Mouse (Mus musculus) kidney, embryonic 14.5 days (tissue): ENCODE results near the gene Tagln2. TPM values are rescaled to one million over a fixed set of nuclear protein-coding genes. Genes with fewer than 3 reads are reported as not detected.

ENCODE experiments used
- ATAC-seq: fragments of 200-750 bp; cut with Nextera tagmentation; 2 replicates; pipeline ENCODE4 v1.8.0; 2017; ENCODE audit warnings: moderate number of reproducible peaks, mild to moderate bottlenecking, moderate TSS enrichment, moderate library complexity; ENCODE audit not compliant: low FRiP score, low TSS enrichment
- H3K27ac ChIP-seq: fragments of 300-500 bp; sonication (generic); 2 replicates; pipeline ENCODE4 v1.5.1; 2014; ENCODE audit warnings: low read depth, mild to moderate bottlenecking, low read length, moderate library complexity, mixed read lengths
- H3K27me3 ChIP-seq: fragments of 300-500 bp; sonication (generic); 2 replicates; pipeline ENCODE4 v1.6.1; 2014; ENCODE audit warnings: mild to moderate bottlenecking, low read length; ENCODE audit not compliant: control insufficient read depth, insufficient read depth
- H3K36me3 ChIP-seq: fragments of 300-500 bp; sonication (generic); 2 replicates; pipeline ENCODE4 v1.6.1; 2014; ENCODE audit warnings: low read length, mixed read lengths; ENCODE audit not compliant: control insufficient read depth, insufficient read depth
- H3K4me1 ChIP-seq: fragments of 300-500 bp; sonication (generic); 2 replicates; pipeline ENCODE4 v1.6.1; 2014; ENCODE audit warnings: low read length, mixed read lengths; ENCODE audit not compliant: control insufficient read depth, insufficient read depth
- H3K4me2 ChIP-seq: fragments of 300-500 bp; sonication (generic); replicated peaks from 2 replicates; pipeline ENCODE4 v1.6.1; 2014; ENCODE audit warnings: low read depth, mild to moderate bottlenecking, low read length
- H3K4me3 ChIP-seq: fragments of 300-500 bp; sonication (generic); 2 replicates; pipeline ENCODE4 v1.5.1; 2014; ENCODE audit warnings: mild to moderate bottlenecking, low read length
- H3K9ac ChIP-seq: fragments of 300-500 bp; sonication (generic); 2 replicates; pipeline ENCODE4 v1.6.1; 2014; ENCODE audit warnings: low read depth, mild to moderate bottlenecking, low read length, moderate library complexity
- H3K9me3 ChIP-seq: fragments of 300-500 bp; sonication (generic); 2 replicates; pipeline ENCODE4 v1.6.1; 2016; ENCODE audit warnings: low read length; ENCODE audit not compliant: control insufficient read depth
- WGBS: fragments of 180-500 bp; shearing (Covaris S2); extraction: QIAGEN DNeasy Blood & Tissue Kit; methylation state at CpG from one replicate; pipeline ENCODE4 v1.1.7; 2014; 5-methylcytosine and 5-hydroxymethylcytosine counted together
- polyA plus RNA-seq: library from polyadenylated mRNA; unstranded; fragments of >200 nt; fragmentation: Nextera tagmentation; extraction: Ambion mirVana; gene quantifications from 2 replicates; pipeline ENCODE4 v1.2.1, GENCODE M21; 2014

Gene Tagln2
- polyA plus RNA-seq, 1 experiment from 2014 or later: 139 TPM

- Histone ChIP-seq H3K9ac (no peak overlapping the region), H3K4me1 (0 out of 2 replicates have a peak, but pooled peaks cover 4% of the 10 kb centered on the region)
Measured at GRCm38 (mm10) chr1:172535116-172535515, 35.3 kb downstream of the Tagln2 start.

GRCm38 (mm10) chr1:172539827-172540226, 40.0 kb downstream of the Tagln2 start:
- no peaks in the 10 kb centered on the region for H3K9me3 ChIP-seq
- H3K9ac ChIP-seq: no peak overlapping the region
- no peaks in the 10 kb centered on the region for H3K27me3 ChIP-seq
- H3K4me3 ChIP-seq: no peak overlapping the region
- WGBS: 71% methylated on average over 6 of the region's 6 CpGs
- H3K4me2 ChIP-seq: no peak overlapping the region
- H3K4me1 ChIP-seq: no peaks in the 10 kb centered on the region
- H3K36me3 ChIP-seq: no peaks in the 10 kb centered on the region
- ATAC-seq: no peak
- no peak overlapping the region for H3K27ac ChIP-seq

More at GRCm38 (mm10) chr1:172535116-172535515, 35.3 kb downstream of the Tagln2 start:
- ATAC-seq: no peak
- Histone ChIP-seq H3K9me3 (no peaks in the 10 kb centered on the region), H3K4me2 (no peak overlapping the region), H3K27me3 (no peaks in the 10 kb centered on the region), H3K27ac (no peak overlapping the region), H3K36me3 (no peaks in the 10 kb centered on the region), H3K4me3 (no peak overlapping the region)
- WGBS: 86% methylated on average over 16 of the region's 16 CpGs

- Histone ChIP-seq H3K36me3 (no peaks in the 10 kb centered on the region), H3K27me3 (no peaks in the 10 kb centered on the region), H3K4me3 (no peak overlapping the region), H3K9me3 (no peaks in the 10 kb centered on the region), H3K4me2 (no peak overlapping the region), H3K9ac (no peak overlapping the region), H3K4me1 (no peaks in the 10 kb centered on the region), H3K27ac (no peak overlapping the region)
- 67% methylated on average over 11 of the region's 11 CpGs for WGBS
- no peak for ATAC-seq
Measured at GRCm38 (mm10) chr1:172540283-172540820, 40.5 kb downstream of the Tagln2 start.

- H3K4me2 ChIP-seq: no peak overlapping the region
- WGBS: 90% methylated on average over 4 of the region's 4 CpGs
- no peak overlapping the region for H3K4me3 ChIP-seq
- H3K27ac ChIP-seq: no peak overlapping the region
- no peak for ATAC-seq
- no peak overlapping the region for H3K9ac ChIP-seq
- H3K4me1 ChIP-seq: peaks cover 9% of the 10 kb centered on the region
- no peaks in the 10 kb centered on the region for H3K36me3 ChIP-seq
- H3K27me3 ChIP-seq: no peaks in the 10 kb centered on the region
- H3K9me3 ChIP-seq: no peaks in the 10 kb centered on the region
Measured at GRCm38 (mm10) chr1:172546062-172546461, 46.2 kb downstream of the Tagln2 start.

GRCm38 (mm10) chr1:172548501-172548900, 48.7 kb downstream of the Tagln2 start:
- Histone ChIP-seq H3K36me3 (no peaks in the 10 kb centered on the region), H3K27me3 (no peaks in the 10 kb centered on the region), H3K9me3 (no peaks in the 10 kb centered on the region), H3K4me3 (no peak overlapping the region), H3K4me1 (peaks cover 11% of the 10 kb centered on the region), H3K27ac (no peak overlapping the region), H3K4me2 (no peak overlapping the region), H3K9ac (no peak overlapping the region)
- WGBS: 41% methylated on average over 7 of the region's 7 CpGs
- no peak for ATAC-seq

- H3K9me3 ChIP-seq: no peaks in the 10 kb centered on the region
- ATAC-seq: no peak
- 19% methylated on average over 2 of the region's 2 CpGs for WGBS
- H3K4me3 ChIP-seq: no peak overlapping the region; the same call in 1 of the 2 replicates
- H3K36me3 ChIP-seq: no peaks in the 10 kb centered on the region
- H3K4me1 ChIP-seq: peaks cover 15% of the 10 kb centered on the region
- H3K9ac ChIP-seq: no peak overlapping the region
- H3K27ac ChIP-seq: no peak overlapping the region
- H3K27me3 ChIP-seq: no peaks in the 10 kb centered on the region
- peak overlapping the region; percentile 42; the same call in 1 of the 2 replicates for H3K4me2 ChIP-seq
Measured at GRCm38 (mm10) chr1:172549314-172549713, 49.5 kb downstream of the Tagln2 start.

- Histone ChIP-seq H3K27ac (no peak overlapping the region), H3K9ac (peak overlapping the region; percentile 3; the same call in 1 of the 2 replicates), H3K36me3 (no peaks in the 10 kb centered on the region), H3K9me3 (no peaks in the 10 kb centered on the region), H3K4me1 (peaks cover 15% of the 10 kb centered on the region), H3K4me2 (peak overlapping the region; percentile 42), H3K4me3 (peak overlapping the region; percentile 38), H3K27me3 (no peaks in the 10 kb centered on the region)
- 5% methylated on average over 8 of the region's 8 CpGs for WGBS
- no peak for ATAC-seq
Measured at GRCm38 (mm10) chr1:172549717-172550116, 49.9 kb downstream of the Tagln2 start.

- Histone ChIP-seq H3K4me3 (peak overlapping the region; percentile 38), H3K9ac (peak overlapping the region; percentile 3; the same call in 1 of the 2 replicates), H3K36me3 (no peaks in the 10 kb centered on the region), H3K4me2 (peak overlapping the region; percentile 42), H3K27ac (no peak overlapping the region), H3K9me3 (no peaks in the 10 kb centered on the region), H3K27me3 (no peaks in the 10 kb centered on the region), H3K4me1 (peaks cover 15% of the 10 kb centered on the region)
- ATAC-seq: peak; percentile 91
- WGBS: under 1% methylated on average over 8 of the region's 8 CpGs
Measured at GRCm38 (mm10) chr1:172550551-172550951, 50.7 kb downstream of the Tagln2 start.

GRCm38 (mm10) chr1:172551009-172551408, 51.2 kb downstream of the Tagln2 start:
- no peak overlapping the region for H3K27ac ChIP-seq
- peak overlapping the region; percentile 42 for H3K4me2 ChIP-seq
- H3K9ac ChIP-seq: no peak overlapping the region
- H3K36me3 ChIP-seq: no peaks in the 10 kb centered on the region
- peak overlapping the region; percentile 38 for H3K4me3 ChIP-seq
- H3K9me3 ChIP-seq: no peaks in the 10 kb centered on the region
- peaks cover 15% of the 10 kb centered on the region for H3K4me1 ChIP-seq
- no peak for ATAC-seq
- no peaks in the 10 kb centered on the region for H3K27me3 ChIP-seq
- 54% methylated on average over 7 of the region's 7 CpGs for WGBS
